Mouse (Mus musculus) lung, postnatal 4 days (tissue): ENCODE data around the gene Rnf43.

Experiments used
- DNase-seq, 2 experiments: peaks; one replicate each; pipeline ENCODE4 v3.0.0; 2021

Gene Rnf43

GRCm38 (mm10) chr11:87761806-87762701 is 99.5 kb downstream of the Rnf43 start:
- no peak for DNase-seq

GRCm38 (mm10) chr11:87762702-87763385 is 100.3 kb downstream of the Rnf43 start:
- no peak for DNase-seq

- DNase-seq: peak in 1 of 2 experiments; percentile 43
Measured at GRCm38 (mm10) chr11:87763511-87763987, 101.0 kb downstream of the Rnf43 start.

GRCm38 (mm10) chr11:87763988-87764876 is 101.7 kb downstream of the Rnf43 start:
- peak; percentile 35 to 55 for DNase-seq

- DNase-seq: no peak
Measured at GRCm38 (mm10) chr11:87768745-87769144, 106.2 kb downstream of the Rnf43 start.

GRCm38 (mm10) chr11:87770989-87771388 is 108.5 kb downstream of the Rnf43 start:
- DNase-seq: peak; percentile 56 to 81

- DNase-seq: no peak
Measured at GRCm38 (mm10) chr11:87772354-87772753, 109.8 kb downstream of the Rnf43 start.

GRCm38 (mm10) chr11:87778100-87778765 is 115.7 kb downstream of the Rnf43 start:
- peak; percentile 84 to 89 for DNase-seq

- DNase-seq: no peak
Measured at GRCm38 (mm10) chr11:87778915-87779314, 116.4 kb downstream of the Rnf43 start.

GRCm38 (mm10) chr11:87779392-87779791 is 116.9 kb downstream of the Rnf43 start:
- DNase-seq: no peak

GRCm38 (mm10) chr11:87780130-87780529 is 117.6 kb downstream of the Rnf43 start:
- no peak for DNase-seq
